Mouse (Mus musculus) G1E (cell line): Measurements from ENCODE around the gene Gm10273.

ENCODE experiments used
- CTCF ChIP-seq: IDR thresholded peaks from 2 replicates; pipeline ENCODE4 v1.5.1; 2012; ENCODE audit warnings: low read depth, low read length, inconsistent platforms, mixed read lengths
- GATA1 ChIP-seq: IDR thresholded peaks from 2 replicates; pipeline ENCODE4 v1.6.1; 2012; ENCODE audit warnings: borderline replicate concordance, low read length, inconsistent platforms, mixed read lengths

DNA sequence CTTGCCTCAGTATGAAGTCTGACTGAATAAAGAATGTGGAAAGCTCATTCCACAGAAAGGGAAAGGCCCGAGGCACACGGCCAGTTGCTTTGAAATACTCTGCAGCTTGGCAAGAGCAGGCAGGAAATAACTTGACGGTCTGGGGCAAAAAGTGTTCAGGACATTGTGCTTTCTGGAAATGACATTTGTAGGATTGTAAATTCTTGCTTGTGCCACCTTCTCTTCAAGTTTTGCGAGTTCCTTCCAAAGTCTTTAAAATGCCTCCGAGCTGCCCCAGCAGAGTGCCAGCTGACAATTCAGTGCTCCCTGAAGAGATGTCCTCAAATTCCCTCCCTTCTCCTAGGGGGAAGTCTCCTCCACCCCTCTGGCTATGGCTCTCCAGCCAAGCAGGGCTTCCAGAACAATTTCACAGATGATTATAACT is 44.1 kb downstream of the Gm10273 start:
- TF ChIP-seq CTCF (no peak), GATA1 (no peak)
